Comparison of ENCODE assay signal across 10 mouse cellular contexts in genomic region chr13:116951336-116951735, GRCm38 (mm10).
"Had no signal": no experiment of that assay in that cellular context is flagged by ENCODE, and none has a peak within 500 bp of the region (broad histone marks: within the 10 kb centered on the region; RNA-seq: fewer than 3 reads in every experiment).

No protein-coding gene starts in this region.

- DNase-seq: lung, adult 18-20 months; lung, embryonic 14.5 days; lung, postnatal 10 days; lung, postnatal 4 days; right cerebral cortex, postnatal 14 days; right cerebral cortex, postnatal 4 days; spleen, adult 18-20 months; thymus, adult 18-20 months; thymus, postnatal 14 days; thymus, postnatal 36 days had no signal
